Mouse (Mus musculus) gastrocnemius, postnatal 36 days (tissue): ENCODE measurements around the gene Cnot8. TPM values are rescaled to one million over a fixed set of nuclear protein-coding genes. Genes with fewer than 3 reads are reported as not detected.

Source experiments
- DNase-seq, 2 experiments: peaks; one replicate each; pipeline ENCODE4 v3.0.0; 2022
- intact Hi-C: fragments of 180-260 bp; cut with DNase I; formaldehyde crosslinking; loops from one replicate; pipeline ENCODE4 v1.15.1; 2025
- total RNA-seq, 2 experiments: library from RNA; stranded (reverse); gene quantifications; 2 replicates each; pipeline ENCODE4 v1.2.3; 2021

The Cnot8 gene
- total RNA-seq, 2 experiments from 2014 or later = 27.0 to 31.4 TPM

DNA sequence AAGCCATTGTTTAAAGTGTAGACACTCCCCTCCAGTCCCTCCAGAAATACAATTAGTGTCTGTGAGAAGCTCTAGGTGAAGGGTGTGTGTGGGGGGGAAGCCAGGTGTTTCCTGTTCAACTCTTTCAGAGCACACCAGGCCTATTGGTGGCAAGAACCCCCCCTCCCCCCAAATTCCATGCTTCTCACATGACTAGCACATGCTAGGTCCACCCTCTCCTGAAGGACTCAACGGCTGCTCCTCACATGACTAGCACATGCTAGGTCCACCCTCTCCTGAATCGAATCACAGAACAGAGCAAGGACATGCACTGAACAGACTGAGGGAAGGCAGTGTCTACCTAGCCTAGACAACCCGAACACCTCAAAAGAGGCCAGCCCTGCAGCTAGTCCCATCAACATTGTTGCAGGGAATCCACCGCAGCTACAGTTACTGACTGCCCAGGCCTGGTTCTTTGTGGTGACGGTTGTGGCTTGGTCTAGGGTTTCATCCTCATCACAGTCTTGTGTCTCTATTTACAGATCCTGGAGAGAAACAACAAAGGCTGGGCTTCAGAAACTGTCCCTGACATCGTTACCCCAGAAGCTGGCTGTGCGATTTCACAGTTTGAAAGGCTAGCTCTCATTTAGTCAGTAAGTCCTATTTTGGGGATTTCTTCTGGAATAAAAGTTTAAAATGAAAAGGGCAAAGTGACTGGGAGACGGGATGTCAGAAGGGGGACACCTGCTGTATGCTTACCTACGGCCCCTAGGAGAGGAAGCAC lies 1.2 kb upstream of the Cnot8 start:
- intact Hi-C loops = loop anchor here (5.0 to 10.0 kb wide), 2 partner anchors 95 to 202 kb away; partner anchors contain the start of genes Larp1 and Zfp692
- no peak for DNase-seq

DNA sequence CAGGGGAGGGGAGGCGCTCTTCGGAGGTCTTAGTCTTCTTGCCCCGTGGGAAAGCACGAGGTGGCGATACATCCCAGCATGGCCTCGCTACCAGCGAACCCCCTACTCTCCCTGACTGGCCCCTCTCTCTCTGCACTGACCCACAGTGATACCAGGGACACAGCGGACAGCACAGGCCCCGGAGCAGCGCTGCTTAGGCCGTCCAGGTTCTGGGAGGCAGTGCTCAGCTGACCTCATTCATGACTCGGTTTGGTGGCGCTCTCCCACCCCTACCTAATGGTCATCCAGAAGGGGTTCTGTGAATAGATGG lies 654 bp upstream of the Cnot8 start:
- intact Hi-C loops = loop anchor here (5.0 to 10.0 kb wide), 2 partner anchors 96 to 202 kb away; partner anchors contain the start of genes Larp1 and Zfp692
- no peak for DNase-seq

DNA sequence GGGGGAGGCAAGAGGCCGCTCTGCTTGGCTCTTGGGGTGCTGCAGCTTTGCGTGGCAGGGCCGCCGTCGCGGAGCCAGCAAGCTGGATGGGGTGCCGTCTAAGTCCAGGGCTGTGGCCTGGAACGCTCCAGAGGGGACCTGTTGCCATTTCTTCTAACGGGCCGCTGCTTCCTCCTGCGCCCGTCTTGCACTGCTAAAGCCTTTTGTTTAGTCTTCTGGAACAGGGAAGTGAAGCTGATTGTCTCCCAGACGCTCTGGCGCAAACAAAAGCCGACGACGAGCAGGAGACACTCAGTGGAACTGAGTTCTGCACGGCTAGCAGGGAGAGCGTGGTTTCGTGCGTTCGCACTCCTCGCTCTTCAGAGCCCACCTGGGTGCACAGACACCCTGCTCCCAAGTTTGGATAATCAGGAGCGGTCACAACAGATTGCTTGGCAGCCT lies 418 bp downstream of the Cnot8 start:
- intact Hi-C loops = loop anchor here (5.0 to 10.0 kb wide), 2 partner anchors 97 to 200 kb away; partner anchors contain the start of genes Larp1 and Zfp692
- no peak for DNase-seq

DNA sequence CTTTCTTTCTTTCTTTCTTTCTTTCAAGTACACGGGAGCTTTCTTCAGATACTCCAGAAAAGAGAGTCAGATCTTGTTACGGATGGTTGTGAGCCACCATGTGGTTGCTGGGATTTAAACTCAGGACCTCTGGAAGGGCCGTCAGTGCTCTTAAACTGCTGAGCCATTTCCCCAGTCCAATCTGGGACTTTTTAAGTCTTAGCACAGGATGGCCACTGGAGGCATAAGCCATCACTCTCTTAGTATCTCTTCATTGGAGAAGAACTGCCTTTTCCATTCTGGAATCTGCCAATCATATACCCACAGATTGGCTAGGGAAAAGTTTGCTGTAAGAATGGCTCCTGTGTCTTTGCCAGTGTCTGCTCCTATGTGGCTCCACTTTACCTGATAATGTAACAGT lies 3.1 kb downstream of the Cnot8 start:
- intact Hi-C loops = loop anchor here (10.0 kb wide), 1 partner anchor 198 kb away; the partner anchor contains the start of gene Zfp692
- DNase-seq = no peak

DNA sequence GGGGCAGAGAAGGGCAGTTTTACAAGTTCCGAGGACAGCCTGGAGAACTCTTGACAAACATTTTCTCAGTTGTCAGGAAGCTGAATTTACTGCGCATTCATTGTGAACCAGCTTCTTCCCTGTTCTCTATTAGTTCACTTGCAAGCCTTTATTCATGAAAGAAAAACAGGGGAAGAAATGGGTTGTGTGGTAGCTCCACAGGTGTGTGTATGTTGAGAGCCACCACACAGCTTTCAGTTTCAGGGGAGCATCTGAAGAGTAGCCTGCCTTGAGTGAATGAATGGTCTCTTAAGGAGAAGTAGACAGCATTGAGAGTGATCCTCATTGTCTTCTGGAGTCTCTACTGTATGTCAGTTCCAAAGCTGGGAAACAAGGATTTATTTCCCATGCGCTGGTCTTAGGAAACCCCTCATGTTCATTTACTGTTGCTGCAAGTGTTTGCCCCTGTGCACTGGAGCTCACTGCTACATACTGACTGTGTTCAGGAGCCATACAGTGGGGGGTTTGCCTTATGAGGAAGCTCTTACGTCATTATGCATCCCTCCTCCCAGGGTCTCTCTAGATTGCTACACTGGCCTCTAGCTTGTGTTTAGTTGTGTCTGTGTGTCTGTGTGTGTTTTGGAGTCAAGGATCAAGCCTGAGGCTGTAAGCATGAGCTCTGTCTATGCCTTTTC lies 3.8 kb downstream of the Cnot8 start:
- DNase-seq = no peak
- intact Hi-C loops = loop anchor here (10.0 kb wide), 1 partner anchor 197 kb away; the partner anchor contains the start of gene Zfp692

DNA sequence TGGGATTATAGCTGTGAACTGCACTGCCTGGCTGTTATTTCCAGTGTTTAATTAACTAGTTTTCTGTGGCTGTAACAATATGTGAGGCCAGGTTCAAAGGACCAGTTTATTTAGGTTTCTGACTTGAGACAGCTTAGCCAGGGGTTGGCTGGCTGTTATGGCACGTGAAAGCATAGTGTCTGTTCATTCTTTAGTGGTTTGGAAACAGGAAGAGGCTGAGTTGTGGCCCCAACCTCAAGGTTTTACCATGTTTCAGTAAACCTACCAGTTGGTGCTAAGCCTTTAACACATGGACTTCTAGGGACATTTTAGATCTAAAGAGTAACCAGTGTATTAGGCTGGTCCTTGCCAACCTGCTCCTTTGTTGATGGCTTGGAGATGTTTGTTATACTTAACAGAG lies 12.6 kb downstream of the Cnot8 start:
- DNase-seq = no peak
- intact Hi-C loops = no loop called here

DNA sequence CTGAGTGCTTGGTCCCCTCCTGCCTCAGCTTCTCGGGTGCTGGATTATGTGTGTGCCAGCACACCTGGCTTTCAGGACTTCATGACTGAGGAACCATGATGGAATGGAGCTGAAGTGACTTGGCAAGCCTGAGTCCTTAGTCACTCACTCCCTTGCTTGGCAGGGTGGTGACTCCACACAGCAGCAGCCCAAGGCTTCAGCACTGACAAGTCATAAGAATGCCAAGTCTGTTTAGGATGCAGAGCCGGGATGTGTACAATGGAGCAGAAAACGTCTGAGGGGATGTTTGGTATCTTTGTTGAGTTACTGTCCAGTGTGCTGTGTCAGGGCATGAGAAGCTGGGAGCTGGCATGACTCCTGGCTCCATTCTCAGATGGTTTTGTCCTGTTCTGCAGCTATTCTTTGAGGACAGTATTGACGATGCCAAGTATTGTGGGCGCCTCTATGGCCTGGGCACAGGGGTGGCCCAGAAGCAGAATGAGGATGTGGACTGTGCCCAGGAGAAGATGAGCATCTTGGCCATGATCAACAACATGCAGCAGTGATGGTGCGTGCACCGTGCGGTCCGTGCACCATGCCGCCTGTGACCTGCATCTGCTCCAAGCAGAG lies 13.2 kb downstream of the Cnot8 start:
- intact Hi-C loops = no loop called here

DNA sequence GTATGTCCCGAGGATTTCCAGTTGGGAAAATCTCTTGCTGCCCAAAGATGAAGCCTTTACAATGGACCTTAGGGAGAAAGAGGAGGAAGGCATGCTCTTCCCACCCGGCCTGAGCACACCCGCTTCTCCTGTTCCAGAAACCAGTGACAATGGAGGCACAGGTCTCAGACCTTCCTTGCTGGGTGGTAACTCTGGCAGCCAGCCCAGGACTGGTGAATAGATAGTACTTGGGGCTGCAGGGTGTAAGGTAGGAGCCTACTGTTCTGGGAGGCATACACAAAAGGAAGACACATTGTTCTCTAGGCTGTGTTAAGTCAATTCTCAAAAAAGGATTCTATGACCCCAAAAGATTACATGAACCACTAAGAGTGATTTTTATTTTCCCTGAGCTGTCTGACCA lies 16.7 kb downstream of the Cnot8 start:
- no peak for DNase-seq
- intact Hi-C loops = no loop called here

More for the DNA sequence above, 13.2 kb downstream of the Cnot8 start:
- DNase-seq = no peak

DNA sequence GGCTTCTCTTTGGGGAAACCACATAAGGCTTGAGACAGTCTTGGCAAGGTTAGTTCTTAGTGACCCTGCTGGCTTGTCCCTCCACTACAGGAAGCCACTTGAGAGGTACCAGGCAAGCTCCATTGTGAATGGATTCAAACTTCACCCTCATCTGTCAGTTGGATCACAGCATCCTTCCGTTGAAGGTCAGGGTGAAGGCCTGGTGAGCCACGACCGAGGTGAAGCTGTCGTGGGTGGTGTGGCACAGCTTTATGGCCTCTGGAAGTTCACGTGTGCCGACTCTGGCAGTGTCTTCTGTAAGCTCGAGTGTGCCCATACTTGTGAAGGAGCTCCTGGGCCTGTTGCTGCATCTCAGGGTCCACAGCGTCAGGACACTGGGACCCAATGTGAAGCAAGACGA lies 17.4 kb downstream of the Cnot8 start:
- no peak for DNase-seq
- intact Hi-C loops = no loop called here

DNA sequence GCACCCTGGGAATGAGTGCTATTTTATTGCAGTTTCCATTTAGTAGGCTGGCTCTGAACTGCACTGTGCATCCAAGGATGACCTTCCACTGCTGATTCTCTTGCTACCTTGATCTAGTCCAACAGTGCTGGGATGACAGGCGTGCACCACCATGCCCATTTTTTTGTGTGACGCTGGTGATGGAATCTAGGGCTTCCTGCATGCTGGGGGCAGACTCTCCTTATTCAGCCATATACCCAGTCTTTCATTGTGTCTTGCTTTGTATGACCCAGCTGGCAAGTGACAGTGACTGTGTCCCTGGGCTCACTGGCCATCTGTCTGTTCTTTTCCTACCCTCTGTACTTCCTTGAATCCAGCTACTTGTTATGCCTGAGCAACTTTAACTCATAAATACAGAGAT lies 19.8 kb downstream of the Cnot8 start:
- no peak for DNase-seq
- intact Hi-C loops = no loop called here

DNA sequence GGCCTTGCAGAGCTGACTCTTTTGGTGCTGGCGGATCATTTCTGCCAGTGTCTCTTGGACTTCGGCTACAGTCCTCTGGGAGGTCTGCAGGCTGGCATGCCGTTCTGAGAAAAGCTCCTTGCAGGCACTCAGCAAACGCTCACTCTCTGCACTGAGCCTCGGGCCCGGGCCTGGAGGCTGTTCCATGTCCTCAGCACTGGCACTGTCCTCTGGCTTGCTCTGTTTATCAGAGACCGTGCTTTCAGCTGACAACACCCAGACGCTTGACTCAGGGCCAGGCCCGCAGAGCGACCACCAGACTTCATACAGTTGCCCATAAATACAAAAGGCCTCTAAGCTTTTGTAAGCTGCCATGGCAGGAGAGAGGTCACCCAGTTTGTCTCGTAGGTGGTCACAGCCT lies 21.1 kb downstream of the Cnot8 start:
- intact Hi-C loops = no loop called here
- DNase-seq = no peak

DNA sequence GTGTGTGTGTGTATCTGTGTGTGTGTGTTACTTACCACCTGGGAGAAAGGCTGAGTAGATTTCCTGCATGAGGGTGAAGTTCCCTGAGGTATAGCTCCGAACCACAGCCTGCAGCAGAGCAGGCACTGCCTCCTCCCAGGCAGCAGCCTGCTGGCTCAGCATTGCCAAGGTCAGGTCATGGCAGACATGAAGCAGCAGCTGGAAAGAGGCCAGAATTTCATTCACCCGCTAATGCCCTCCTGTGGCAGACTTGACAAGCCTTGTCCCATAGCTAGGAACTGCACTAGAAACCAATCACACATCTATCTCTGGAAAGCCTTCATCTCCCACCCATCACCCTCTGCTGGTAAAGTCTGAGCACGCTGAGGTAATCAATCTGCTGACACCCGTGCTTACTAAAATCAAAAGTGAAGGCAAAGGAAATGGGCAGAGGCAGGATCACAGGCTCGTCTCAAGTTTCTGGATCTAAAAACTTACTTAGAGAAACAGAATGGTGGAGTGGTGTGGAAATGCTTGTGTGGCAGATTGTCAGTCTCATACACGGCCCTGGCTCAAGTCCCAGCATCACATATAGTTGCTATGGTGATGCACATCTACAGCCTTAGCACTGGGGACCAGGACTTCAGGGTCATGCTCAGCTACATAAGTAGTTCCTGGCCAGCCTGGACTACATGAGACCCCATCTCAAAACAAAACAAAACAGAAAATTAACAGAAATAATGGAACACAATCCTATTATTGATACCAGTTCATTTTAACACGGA lies 22.6 kb downstream of the Cnot8 start:
- DNase-seq = peak; percentile 34 to 59
- intact Hi-C loops = no loop called here

DNA sequence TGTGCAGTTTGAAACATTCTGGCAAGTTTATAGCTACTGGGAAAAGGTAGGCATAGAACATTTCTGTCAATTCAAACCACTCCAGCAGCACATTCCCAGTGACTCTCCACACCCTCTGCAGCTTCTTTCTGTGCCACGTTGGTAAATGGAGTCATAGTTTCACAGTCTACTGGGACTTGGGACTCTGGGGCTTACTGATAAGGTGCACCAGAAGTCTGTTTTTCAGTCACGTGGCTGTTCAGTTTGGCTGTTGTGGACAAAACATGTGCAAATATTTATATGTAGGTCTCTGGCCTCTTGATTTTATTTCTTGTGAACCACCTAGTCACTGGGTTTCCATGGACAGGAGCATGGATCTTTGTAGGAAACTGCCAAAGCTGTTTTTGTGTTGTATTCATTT lies 23.6 kb downstream of the Cnot8 start:
- no peak for DNase-seq
- intact Hi-C loops = no loop called here

DNA sequence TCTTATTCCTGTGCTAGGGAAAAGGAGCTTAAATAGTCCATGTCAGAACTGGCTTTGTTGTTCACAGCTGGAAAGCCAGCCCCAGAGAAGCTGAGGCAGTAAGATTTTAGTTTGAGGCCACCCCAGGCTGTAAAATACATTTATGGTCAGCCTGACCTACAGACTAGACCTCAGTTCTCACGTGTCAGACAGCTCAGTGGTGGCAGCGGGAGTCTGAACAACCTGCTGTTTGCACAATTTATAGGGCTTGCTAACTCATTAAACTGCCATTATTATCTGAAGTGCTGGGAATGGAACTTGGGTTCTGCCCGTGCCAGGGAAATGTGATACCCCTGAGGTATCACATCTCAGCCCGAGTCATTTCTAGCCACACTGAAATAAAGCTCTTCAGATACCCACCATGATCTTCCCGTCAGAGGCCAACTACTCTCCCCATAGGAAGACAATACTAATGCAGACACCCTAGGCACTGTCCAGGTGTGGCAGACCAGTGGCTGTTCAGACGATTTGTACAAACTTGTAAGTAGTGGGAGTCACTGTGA lies 25.4 kb downstream of the Cnot8 start:
- intact Hi-C loops = no loop called here

DNA sequence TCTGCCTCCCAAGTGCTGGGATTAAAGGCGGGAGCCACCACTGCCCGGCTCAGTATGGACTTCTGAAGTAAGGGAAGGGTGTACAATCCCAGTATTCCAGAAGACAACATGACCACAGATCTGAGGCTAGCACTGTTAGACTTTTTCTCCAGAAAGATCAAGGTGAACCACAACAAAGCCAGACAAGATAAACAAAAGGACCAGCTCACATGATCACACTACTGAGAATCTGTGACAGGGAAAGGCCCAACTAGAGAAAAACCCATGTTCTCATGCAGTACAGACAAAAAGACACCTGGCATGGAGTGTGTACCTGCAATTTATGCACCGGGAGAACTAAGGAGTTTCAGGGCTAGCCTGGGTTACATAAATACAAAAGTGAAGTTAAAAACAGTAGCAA lies 28.1 kb downstream of the Cnot8 start:
- no peak for DNase-seq
- intact Hi-C loops = no loop called here

More for the DNA sequence above, 25.4 kb downstream of the Cnot8 start:
- no peak for DNase-seq

DNA sequence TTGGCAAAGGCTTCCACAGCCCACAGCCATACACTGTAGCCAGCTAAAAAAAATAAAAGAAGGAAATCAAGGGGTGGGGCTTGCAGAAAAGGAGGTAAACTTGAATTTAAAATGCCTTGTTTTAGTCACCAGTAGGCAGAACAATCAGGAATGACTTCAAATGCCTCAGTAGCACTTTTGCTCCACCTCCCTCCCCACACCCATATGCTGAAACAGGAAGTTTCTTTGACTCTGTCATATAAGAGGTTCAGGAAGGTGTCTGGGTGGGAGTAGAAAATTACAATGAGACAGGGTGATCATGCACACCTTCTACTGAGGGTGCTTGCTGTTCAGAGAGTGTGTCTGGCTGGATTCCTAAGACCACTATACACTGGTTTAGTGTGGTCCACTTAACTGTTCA lies 30.9 kb downstream of the Cnot8 start:
- intact Hi-C loops = no loop called here
- no peak for DNase-seq

DNA sequence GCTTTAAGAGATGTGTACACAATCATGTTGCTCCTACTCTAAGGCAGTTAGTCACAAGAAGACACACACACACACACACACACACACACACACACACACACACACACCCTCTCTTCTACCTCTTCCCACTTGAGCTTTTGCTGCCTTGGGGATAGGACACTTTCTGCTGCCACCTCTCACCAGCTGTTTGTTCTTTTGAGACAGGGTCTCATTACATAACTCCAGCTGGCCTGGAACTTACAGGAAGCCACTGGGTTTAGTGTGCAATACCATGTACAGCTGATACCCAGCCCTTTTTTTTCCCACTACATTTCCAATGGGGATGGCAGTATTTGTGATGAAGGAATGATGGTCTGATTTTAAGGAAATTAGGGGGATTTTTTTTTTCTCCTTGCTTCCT lies 31.3 kb downstream of the Cnot8 start:
- intact Hi-C loops = no loop called here
- DNase-seq = no peak

DNA sequence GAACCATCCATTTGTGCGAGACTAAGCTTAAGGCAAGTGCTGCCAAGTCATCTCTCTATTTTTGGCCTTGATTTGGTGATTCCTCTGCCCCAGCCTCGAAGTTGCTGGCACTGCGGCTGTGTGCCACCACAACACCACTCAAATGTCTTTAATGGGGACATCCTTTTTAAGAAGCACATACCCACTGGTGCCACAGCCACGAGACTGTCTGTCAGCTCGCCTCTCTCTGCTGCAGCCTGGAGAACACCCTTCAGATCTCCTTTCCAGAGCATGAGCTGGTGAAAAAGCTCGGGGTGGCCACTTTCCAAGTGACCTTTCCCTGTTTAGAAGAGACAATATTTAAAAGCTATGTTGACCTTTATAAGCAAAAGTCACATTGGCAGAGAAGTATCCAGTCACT lies 32.7 kb downstream of the Cnot8 start:
- no peak for DNase-seq
- intact Hi-C loops = no loop called here

DNA sequence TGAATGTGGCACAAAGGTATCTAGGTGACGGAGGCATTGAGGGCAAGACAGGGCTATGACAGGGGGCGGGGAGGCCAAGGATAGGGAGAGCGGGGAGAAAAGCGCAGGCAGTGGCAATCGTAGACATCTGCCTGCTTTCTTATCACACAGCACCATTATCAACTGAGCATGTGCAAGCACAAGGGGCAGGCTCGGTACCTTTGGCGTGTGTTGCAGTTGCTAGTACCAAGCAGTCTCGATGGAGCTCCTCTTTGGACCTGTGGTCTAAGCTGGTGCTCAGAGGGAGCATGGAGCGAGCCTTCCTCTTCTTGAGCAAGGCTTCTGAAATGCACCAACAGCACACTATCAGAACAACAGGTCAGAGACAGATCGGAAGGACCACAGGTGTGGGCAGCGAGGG lies 34.9 kb downstream of the Cnot8 start:
- DNase-seq = no peak
- intact Hi-C loops = no loop called here

DNA sequence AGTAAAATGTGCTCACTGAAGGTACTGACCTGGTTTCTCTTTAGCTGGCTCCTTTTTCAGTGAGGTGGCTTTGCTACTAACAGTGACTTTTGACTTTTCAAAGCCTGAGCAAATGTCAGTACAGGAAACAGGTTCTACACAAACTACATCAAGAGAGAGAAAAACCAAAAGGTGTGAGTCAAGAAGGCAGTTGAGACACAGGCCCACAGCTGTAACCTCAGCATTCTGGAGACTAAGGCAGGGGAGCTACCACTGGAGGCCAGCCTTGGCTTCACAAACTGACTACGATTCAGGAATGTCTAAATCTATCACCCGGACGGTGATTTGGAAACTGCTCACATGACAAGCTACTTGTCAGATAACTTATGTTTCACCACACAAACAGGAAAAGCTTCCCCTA lies 35.5 kb downstream of the Cnot8 start:
- intact Hi-C loops = no loop called here
- no peak for DNase-seq
